Mouse (Mus musculus): ENCODE measurements around the gene Birc3.

GRCm38 (mm10) chr9:7836331-7836730 lies 36.7 kb downstream of the Birc3 start:
- TF ChIP-seq CTCF (IDR thresholded peaks at IDR 0.05; ENCODE audit: low read depth, low read length) (no peak), POLR2A (IDR thresholded peaks at IDR 0.05; ENCODE audit: insufficient read depth, low read length) (no peak)

All from ES-Bruce4 (cell line).